Mouse (Mus musculus) forebrain, embryonic 13.5 days (tissue): ENCODE measurements around the gene Cox11. TPM values are rescaled to one million over a fixed set of nuclear protein-coding genes. Genes with fewer than 3 reads are reported as not detected.

Source experiments
- ATAC-seq: fragments of 200-750 bp; cut with Nextera tagmentation; 2 replicates; pipeline ENCODE4 v1.8.0; 2017
- H3K27ac ChIP-seq: fragments of 300-500 bp; sonication (generic); 2 replicates; pipeline ENCODE4 v1.5.1; 2015; ENCODE audit warnings: inconsistent platforms, mild to moderate bottlenecking, moderate library complexity
- H3K27me3 ChIP-seq: fragments of 300-500 bp; sonication (generic); 2 replicates; pipeline ENCODE4 v1.6.1; 2015; ENCODE audit warnings: mild to moderate bottlenecking, inconsistent platforms
- H3K36me3 ChIP-seq: fragments of 300-500 bp; sonication (generic); 2 replicates; pipeline ENCODE4 v1.6.1; 2015; ENCODE audit warnings: mild to moderate bottlenecking, inconsistent platforms; ENCODE audit not compliant: poor library complexity, severe bottlenecking
- H3K4me1 ChIP-seq: fragments of 300-500 bp; sonication (generic); 2 replicates; pipeline ENCODE4 v1.6.1; 2015; ENCODE audit warnings: inconsistent platforms
- H3K4me2 ChIP-seq: fragments of 300-500 bp; sonication (generic); 2 replicates; pipeline ENCODE4 v1.6.1; 2015; ENCODE audit warnings: inconsistent platforms, mild to moderate bottlenecking, moderate library complexity
- H3K4me3 ChIP-seq: fragments of 300-500 bp; sonication (generic); 2 replicates; pipeline ENCODE4 v1.5.1; 2015; ENCODE audit warnings: mild to moderate bottlenecking, inconsistent platforms
- H3K9ac ChIP-seq: fragments of 300-500 bp; sonication (generic); 2 replicates; pipeline ENCODE4 v1.6.1; 2015; ENCODE audit warnings: mild to moderate bottlenecking, inconsistent platforms
- H3K9me3 ChIP-seq: fragments of 300-500 bp; sonication (generic); replicated peaks from 2 replicates; pipeline ENCODE4 v1.6.1; 2016; ENCODE audit warnings: inconsistent platforms
- WGBS: fragments of 180-500 bp; shearing (Covaris S2); methylation state at CpG from one replicate; pipeline ENCODE4 v1.1.7; 2015; 5-methylcytosine and 5-hydroxymethylcytosine counted together
- polyA plus RNA-seq: library from polyadenylated mRNA; unstranded; fragments of >200 nt; fragmentation: Nextera tagmentation; extraction: Ambion mirVana; gene quantifications from 2 replicates; pipeline ENCODE4 v1.2.1, GENCODE M21; 2015

The Cox11 gene
- polyA plus RNA-seq = 31.5 and 32.9 TPM in 2 replicates

- H3K4me1 ChIP-seq = peaks cover 28% of the 10 kb centered on the region
- peaks cover 19% of the 10 kb centered on the region for H3K36me3 ChIP-seq
- peak; percentile 97 for ATAC-seq
- peak within 1 kb of the TSS; percentile 70 for H3K4me2 ChIP-seq
- H3K27me3 ChIP-seq = no peaks in the 10 kb centered on the region
- H3K27ac ChIP-seq = peak within 1 kb of the TSS; percentile 93
- H3K9me3 ChIP-seq = no peaks in the 10 kb centered on the region
- under 1% methylated on average over 48 of the region's 48 CpGs for WGBS
- peak within 1 kb of the TSS; percentile 97 for H3K4me3 ChIP-seq
- H3K9ac ChIP-seq = peak within 1 kb of the TSS; percentile 98
Measured at GRCm38 (mm10) chr11:90637440-90638311, at the start of gene Cox11, which contains the start of gene Stxbp4. Cox11 (plus strand) TSS chr11:90638173. Stxbp4 (minus strand) TSS chr11:90638084.

DNA sequence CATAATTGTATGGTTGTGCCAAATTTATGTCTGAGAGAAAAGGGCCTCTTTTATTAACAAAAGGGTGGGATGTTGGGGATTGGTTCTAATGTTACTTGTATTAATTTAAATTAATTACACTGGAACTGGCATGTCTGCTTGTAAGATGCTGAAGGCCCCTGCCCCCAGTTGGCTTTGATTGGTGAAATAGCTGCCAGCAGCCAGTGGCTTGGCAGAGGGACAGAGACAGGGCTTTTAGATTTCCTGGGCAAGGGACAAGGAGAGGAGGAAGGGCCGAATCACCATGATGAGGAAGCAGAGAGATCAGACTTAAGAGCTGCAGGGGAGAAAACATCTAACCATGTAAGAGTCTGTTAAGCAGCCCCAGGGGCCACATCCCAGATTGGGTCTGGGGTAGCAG, 47.0 kb upstream of the Cox11 start:
- WGBS = 70% methylated on average over 1 of the region's 1 CpGs
- Histone ChIP-seq H3K9ac (no peak overlapping the region), H3K4me2 (no peak overlapping the region), H3K36me3 (peaks cover 47% of the 10 kb centered on the region), H3K9me3 (no peaks in the 10 kb centered on the region), H3K4me1 (no peaks in the 10 kb centered on the region), H3K4me3 (no peak overlapping the region), H3K27ac (no peak overlapping the region), H3K27me3 (no peaks in the 10 kb centered on the region)
- no peak for ATAC-seq

- no peaks in the 10 kb centered on the region for H3K27me3 ChIP-seq
- H3K4me1 ChIP-seq = no peaks in the 10 kb centered on the region
- H3K9me3 ChIP-seq = no peaks in the 10 kb centered on the region
- H3K4me3 ChIP-seq = no peak overlapping the region
- no peak for ATAC-seq
- no peak overlapping the region for H3K27ac ChIP-seq
- WGBS = 92% methylated on average over 1 of the region's 1 CpGs
- no peak overlapping the region for H3K4me2 ChIP-seq
- H3K9ac ChIP-seq = no peak overlapping the region
- H3K36me3 ChIP-seq = peaks cover 48% of the 10 kb centered on the region
Measured at GRCm38 (mm10) chr11:90595826-90596225, 42.1 kb upstream of the Cox11 start.

GRCm38 (mm10) chr11:90603066-90603465, 34.9 kb upstream of the Cox11 start:
- Histone ChIP-seq H3K4me1 (no peaks in the 10 kb centered on the region), H3K9ac (no peak overlapping the region), H3K4me3 (no peak overlapping the region), H3K27ac (no peak overlapping the region), H3K9me3 (no peaks in the 10 kb centered on the region), H3K36me3 (peaks cover 50% of the 10 kb centered on the region), H3K4me2 (no peak overlapping the region), H3K27me3 (no peaks in the 10 kb centered on the region)
- no peak for ATAC-seq
- WGBS = 99% methylated on average over 2 of the region's 2 CpGs

DNA sequence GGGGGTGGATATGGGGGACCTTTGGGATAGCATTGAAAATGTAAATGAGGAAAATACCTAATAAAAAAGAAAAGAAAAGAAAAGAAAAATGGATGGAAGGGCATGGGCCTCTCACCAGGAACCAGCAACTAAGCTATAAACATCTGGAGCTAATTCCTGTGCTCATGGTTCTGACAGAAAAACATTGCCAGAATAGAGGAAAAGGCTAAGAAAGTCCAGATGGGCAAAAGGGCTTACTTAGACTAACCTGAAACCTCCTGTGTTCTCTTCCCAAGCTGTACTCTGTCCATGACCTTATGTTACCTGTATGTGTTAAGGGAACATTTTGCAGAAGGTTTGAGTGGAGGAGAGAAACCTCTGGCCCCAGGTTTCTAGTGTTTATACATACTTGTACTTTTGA, 25.9 kb upstream of the Cox11 start:
- Histone ChIP-seq H3K4me2 (no peak overlapping the region), H3K9me3 (no peaks in the 10 kb centered on the region), H3K27ac (no peak overlapping the region), H3K36me3 (peaks cover 26% of the 10 kb centered on the region), H3K27me3 (no peaks in the 10 kb centered on the region), H3K4me1 (no peaks in the 10 kb centered on the region), H3K4me3 (no peak overlapping the region), H3K9ac (no peak overlapping the region)
- ATAC-seq = no peak

GRCm38 (mm10) chr11:90614743-90615142, 23.2 kb upstream of the Cox11 start:
- WGBS = 96% methylated on average over 6 of the region's 6 CpGs
- Histone ChIP-seq H3K4me2 (no peak overlapping the region), H3K4me3 (no peak overlapping the region), H3K36me3 (peaks cover 25% of the 10 kb centered on the region), H3K4me1 (no peaks in the 10 kb centered on the region), H3K9me3 (no peaks in the 10 kb centered on the region), H3K9ac (no peak overlapping the region), H3K27ac (no peak overlapping the region), H3K27me3 (no peaks in the 10 kb centered on the region)
- ATAC-seq = no peak

- H3K27ac ChIP-seq = no peak overlapping the region
- no peaks in the 10 kb centered on the region for H3K27me3 ChIP-seq
- no peak for ATAC-seq
- H3K9ac ChIP-seq = no peak overlapping the region
- peaks cover 29% of the 10 kb centered on the region for H3K36me3 ChIP-seq
- H3K9me3 ChIP-seq = no peaks in the 10 kb centered on the region
- no peak overlapping the region for H3K4me3 ChIP-seq
- H3K4me1 ChIP-seq = no peaks in the 10 kb centered on the region
- no peak overlapping the region for H3K4me2 ChIP-seq
Measured at GRCm38 (mm10) chr11:90616431-90616830, 21.5 kb upstream of the Cox11 start.

- Histone ChIP-seq H3K4me2 (no peak overlapping the region), H3K36me3 (peaks cover 12% of the 10 kb centered on the region; the same call in 1 of the 2 replicates), H3K9me3 (no peaks in the 10 kb centered on the region), H3K4me1 (no peaks in the 10 kb centered on the region), H3K9ac (no peak overlapping the region), H3K27ac (no peak overlapping the region), H3K4me3 (no peak overlapping the region), H3K27me3 (no peaks in the 10 kb centered on the region)
- no peak for ATAC-seq
- 89% methylated on average over 12 of the region's 12 CpGs for WGBS
Measured at GRCm38 (mm10) chr11:90622044-90622443, 15.9 kb upstream of the Cox11 start.

GRCm38 (mm10) chr11:90622500-90622899, 15.5 kb upstream of the Cox11 start:
- no peak for ATAC-seq
- peaks cover 12% of the 10 kb centered on the region; the same call in 1 of the 2 replicates for H3K36me3 ChIP-seq
- H3K4me3 ChIP-seq = no peak overlapping the region
- WGBS = 93% methylated on average over 7 of the region's 7 CpGs
- H3K9me3 ChIP-seq = no peaks in the 10 kb centered on the region
- no peaks in the 10 kb centered on the region for H3K27me3 ChIP-seq
- no peak overlapping the region for H3K27ac ChIP-seq
- H3K4me1 ChIP-seq = no peaks in the 10 kb centered on the region
- no peak overlapping the region for H3K4me2 ChIP-seq
- H3K9ac ChIP-seq = no peak overlapping the region

GRCm38 (mm10) chr11:90623477-90623876, 14.5 kb upstream of the Cox11 start:
- Histone ChIP-seq H3K4me2 (no peak overlapping the region), H3K9ac (no peak overlapping the region), H3K27ac (no peak overlapping the region), H3K4me1 (no peaks in the 10 kb centered on the region), H3K36me3 (peaks cover 6% of the 10 kb centered on the region; the same call in 1 of the 2 replicates), H3K4me3 (no peak overlapping the region), H3K9me3 (no peaks in the 10 kb centered on the region), H3K27me3 (no peaks in the 10 kb centered on the region)
- ATAC-seq = no peak
- WGBS = 59% methylated on average over 6 of the region's 6 CpGs

DNA sequence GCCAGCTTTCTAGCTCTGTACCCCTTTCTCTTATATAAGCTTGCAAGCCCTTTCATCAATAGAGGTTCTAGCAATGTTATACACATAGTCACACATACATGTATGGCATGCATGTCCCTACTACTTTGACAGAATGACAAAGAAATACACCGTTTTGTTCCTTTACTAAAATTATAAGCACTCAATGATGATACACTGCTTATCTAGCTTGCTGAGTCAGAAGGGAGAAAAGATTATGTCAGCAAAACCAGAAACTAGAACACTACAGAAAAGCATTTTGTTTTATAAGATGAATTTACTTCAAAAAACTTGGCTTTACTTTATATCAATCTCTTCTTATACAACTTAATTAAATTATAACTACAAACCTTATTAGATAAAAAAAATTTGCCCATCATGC, 12.8 kb upstream of the Cox11 start:
- Histone ChIP-seq H3K27ac (no peak overlapping the region), H3K4me3 (no peak overlapping the region), H3K9ac (no peak overlapping the region), H3K4me2 (no peak overlapping the region), H3K9me3 (no peaks in the 10 kb centered on the region), H3K4me1 (no peaks in the 10 kb centered on the region), H3K27me3 (no peaks in the 10 kb centered on the region), H3K36me3 (peaks cover 5% of the 10 kb centered on the region; the same call in 1 of the 2 replicates)
- 89% methylated on average over 1 of the region's 1 CpGs for WGBS
- no peak for ATAC-seq

GRCm38 (mm10) chr11:90627751-90628150, 10.2 kb upstream of the Cox11 start:
- Histone ChIP-seq H3K9ac (no peak overlapping the region), H3K27me3 (no peaks in the 10 kb centered on the region), H3K9me3 (no peaks in the 10 kb centered on the region), H3K36me3 (0 out of 2 replicates have a peak, but pooled peaks cover 4% of the 10 kb centered on the region), H3K4me3 (no peak overlapping the region), H3K27ac (no peak overlapping the region), H3K4me2 (no peak overlapping the region), H3K4me1 (no peaks in the 10 kb centered on the region)
- WGBS = 86% methylated on average over 1 of the region's 1 CpGs
- ATAC-seq = no peak
